Mouse (Mus musculus) left cerebral cortex, postnatal 10 days (tissue): ENCODE results near the gene Tbc1d20. TPM values are rescaled to one million over a fixed set of nuclear protein-coding genes. Genes with fewer than 3 reads are reported as not detected.
A peak's percentile ranks its signal among the peaks of the same experiment; 100 is the strongest.
"Not testable (repeated sequence)": the region's sequence is repeated elsewhere in the genome, so short reads cannot be mapped to it uniquely, and the experiment has no call there.

ENCODE experiments used
- DNase-seq, 2 experiments: peaks; one replicate each; pipeline ENCODE4 v3.0.0; 2021 to 2022; ENCODE audit warnings: low spot score in 2 of 2, mixed read lengths in 1 of 2; ENCODE audit errors: extremely low spot score in 1 of 2
- intact Hi-C: fragments of 180-260 bp; cut with DNase I; formaldehyde crosslinking; loops from one replicate; pipeline ENCODE4 v1.15.1; 2025
- total RNA-seq, 2 experiments: library from RNA; stranded (reverse); gene quantifications; 2 replicates each; pipeline ENCODE4 v1.2.3; 2021

The Tbc1d20 gene
- total RNA-seq, 2 experiments from 2014 or later: 42.8 to 46.9 TPM

DNA sequence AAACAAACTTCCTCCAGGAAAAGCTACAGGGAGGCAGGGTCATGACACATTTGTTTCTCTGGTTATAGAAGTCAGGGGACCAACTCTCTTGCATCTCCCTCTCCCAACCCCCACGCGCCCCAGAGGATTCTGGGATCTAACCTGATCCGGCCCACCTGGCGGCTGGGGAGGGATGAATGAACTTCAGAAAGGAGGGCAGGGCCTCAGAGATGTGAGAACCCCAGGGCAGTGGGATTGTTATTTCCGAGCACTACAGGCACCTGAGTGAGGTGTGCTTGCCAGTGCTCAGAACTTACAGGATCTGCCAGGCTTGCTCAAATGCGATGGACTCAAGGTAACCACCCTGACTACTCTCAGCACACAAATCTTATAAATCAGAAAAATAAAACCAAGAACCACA, 51.8 kb downstream of the Tbc1d20 start:
- no peak for DNase-seq
- intact Hi-C loops: no loop called here

DNA sequence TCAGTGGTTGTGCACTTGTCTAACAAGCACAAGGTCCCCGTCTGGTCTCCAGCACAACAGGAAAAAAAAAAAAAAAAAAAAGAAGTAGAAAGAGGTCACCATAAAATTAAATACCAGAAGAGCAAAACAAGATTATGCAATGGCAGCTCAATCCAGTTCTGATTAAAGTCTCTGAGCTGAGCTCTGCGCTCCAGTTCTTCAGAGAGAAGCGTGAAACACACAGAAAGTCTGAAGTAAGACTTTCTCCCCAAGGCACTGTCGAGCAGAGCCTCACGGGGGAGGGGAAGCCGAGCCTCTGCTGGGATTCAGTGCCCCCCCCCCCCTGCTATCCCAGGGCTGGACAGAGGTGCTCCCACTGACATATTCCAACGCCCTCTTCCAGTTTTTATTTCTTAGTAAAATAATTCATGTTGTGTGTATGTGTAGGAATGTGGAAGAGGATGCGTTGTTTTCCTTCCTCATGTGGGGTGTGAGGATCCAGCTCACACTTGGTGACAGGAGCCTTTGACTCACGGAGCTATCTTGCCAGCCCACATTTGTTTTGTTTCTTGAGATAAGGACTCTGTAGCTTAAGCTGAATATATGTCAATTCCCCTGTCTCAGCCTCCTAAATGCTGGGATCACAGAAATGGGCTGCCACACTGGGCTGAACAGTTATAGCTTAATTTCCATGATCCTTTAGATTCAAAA, 53.3 kb downstream of the Tbc1d20 start:
- DNase-seq: no peak
- intact Hi-C loops: no loop called here

DNA sequence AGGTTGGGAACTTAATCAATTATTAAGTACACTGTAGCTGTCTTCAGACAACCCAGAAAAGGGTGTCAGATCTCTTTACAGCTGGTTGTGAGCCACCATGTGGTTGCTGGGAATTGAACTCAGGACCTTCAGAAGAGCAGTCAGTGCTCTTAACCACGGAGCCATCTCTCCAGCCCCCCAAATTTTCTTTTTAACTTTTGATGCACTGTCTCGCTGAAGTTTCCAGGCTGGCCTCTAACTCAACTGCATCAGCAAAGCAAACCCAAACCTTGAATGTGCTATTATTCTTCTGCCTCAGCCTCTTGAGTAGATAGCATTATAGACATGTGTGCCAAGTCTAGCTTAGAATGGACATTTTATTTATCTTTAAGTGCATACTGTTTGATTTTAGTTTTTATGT, 54.1 kb downstream of the Tbc1d20 start:
- intact Hi-C loops: no loop called here
- no peak for DNase-seq

DNA sequence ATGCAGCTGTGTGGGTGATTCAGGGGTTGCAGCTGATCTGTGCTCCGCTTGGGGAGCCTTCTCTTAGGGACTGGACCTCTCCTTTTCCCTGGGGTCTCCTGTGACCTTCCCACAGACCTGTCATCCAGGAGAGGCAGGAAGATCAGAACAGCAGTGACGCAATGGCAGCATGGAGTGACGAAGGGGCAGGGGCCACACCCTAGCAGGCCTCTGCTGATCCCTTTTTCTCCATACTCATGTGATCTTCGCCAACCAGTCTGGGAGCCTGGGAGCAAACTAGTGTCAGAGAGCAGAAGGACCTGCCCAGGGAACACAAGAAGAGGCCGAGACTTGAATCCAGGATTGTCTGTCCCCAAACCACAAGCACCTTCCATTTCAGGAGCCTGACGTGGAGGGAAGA, 55.6 kb downstream of the Tbc1d20 start:
- no peak for DNase-seq
- intact Hi-C loops: no loop called here

DNA sequence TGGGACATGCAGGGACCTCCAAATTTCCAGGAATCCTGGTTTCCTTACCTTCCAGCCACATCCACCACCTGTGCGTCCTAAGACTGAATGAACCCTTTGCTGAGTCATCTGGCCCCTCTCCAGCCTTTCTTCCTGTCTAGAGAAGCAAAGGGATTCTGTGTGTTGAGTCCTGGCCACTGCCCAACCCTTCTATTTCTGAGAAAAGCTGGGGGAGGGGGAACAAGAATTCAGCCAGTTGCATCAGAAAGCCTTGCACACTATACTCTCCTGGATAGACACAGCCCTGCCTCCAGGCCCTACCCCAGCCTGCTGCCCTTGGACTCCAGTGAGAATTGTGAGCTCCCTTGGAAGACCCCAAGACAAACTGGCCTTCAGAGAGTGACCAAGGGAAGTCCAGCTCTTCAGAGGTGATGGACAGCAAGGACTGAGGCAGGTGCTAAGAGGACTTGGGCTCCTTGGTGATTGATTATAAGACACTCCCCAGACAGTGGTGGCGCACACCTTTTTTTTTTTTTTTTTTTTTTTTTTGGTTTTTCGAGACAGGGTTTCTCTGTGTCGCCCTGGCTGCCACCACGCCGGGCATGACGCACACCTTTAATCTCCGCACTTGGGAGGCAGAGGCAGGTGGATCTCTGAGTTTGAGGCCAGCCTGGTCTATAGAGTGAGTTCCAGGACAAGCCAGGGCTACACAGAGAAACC, 56.4 kb downstream of the Tbc1d20 start:
- peak in 1 of 2 experiments; percentile 79 for DNase-seq
- intact Hi-C loops: no loop called here

DNA sequence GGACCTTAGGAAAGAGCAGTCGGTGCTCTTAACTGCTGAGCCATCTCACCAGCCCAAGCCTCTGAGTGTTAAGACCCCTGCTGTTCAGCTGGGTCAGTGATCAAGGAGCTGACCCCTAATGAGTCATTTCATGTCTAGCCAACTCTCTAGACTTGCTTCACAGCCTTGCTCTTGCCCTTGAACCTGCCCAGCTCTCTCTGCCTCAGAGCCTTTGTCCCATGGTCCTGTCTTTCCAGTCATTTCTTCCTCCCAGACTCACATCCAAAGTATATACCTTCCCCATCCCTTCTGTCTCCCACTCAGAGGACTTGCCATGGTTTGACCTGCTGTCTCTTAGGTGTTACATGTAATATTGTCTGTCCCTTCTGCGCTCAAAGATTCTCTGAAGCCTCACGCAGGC, 63.6 kb downstream of the Tbc1d20 start:
- intact Hi-C loops: no loop called here
- DNase-seq: no peak

DNA sequence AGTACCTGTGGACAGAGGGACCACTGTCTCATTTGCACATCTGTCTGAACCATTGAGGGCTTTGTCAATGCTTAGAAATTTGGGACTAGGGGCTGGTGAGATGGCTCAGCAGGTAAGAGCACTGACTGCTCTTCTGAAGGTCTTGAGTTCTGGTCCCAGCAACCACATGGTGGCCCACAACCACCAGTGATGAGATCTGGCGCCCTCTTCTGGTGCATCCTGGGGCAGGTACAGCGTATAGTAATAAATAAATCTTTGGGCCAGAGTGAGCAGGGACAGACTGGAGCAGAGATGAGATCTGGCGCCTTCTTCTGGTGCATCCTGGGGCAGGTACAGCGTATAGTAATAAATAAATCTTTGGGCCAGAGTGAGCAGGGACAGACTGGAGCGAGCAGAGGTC, 65.3 kb downstream of the Tbc1d20 start:
- DNase-seq, intact Hi-C loops: not testable (repeated sequence)

DNA sequence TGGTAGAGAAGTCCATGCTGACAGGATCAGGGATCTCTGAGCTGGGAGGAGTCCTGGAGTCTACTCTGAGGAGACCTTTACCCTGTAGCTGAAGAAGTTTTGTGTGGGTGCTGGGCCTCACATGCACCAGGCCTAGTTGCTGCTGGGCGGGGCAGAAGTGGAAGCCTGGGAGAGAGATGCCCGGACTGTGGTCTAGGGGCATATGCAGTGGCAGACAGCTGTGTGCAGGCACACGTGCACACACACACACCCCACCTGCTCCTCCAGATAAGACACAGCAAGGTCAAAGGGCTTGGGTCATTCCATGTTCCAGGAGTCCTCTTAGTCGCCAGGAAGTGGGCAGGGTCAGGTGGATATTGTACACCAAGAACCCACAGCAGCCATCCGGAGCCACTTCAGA, 66.0 kb downstream of the Tbc1d20 start:
- no peak for DNase-seq
- intact Hi-C loops: loop anchor here (10.0 kb wide), 1 partner anchor 265 kb away; no protein-coding TSS in a partner anchor

DNA sequence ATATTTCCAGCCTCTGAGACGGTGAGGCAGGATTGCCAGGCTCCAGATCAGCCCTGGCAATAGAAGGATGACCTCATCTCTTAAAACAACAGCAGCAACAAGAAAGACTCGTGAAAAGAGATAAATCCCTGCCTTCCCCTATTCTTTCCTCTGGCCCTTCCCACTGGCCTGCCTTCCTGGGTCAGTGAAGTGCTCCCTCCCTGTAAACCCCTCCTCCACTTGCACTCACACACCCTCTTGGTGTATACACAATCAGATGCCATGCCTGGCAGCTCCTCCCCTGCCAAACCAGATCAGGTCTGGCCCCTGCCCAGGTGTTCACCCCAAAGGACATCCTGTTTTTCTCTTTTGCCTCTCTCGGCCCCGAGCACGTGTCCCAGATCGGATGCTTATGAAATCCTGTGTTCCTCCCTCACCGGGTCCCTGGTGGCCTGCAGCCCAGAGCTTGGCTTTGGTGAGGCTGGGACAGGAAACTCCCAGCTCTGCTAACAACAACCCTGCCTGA, 66.7 kb downstream of the Tbc1d20 start:
- intact Hi-C loops: loop anchor here (10.0 kb wide), 1 partner anchor 266 kb away; no protein-coding TSS in a partner anchor
- peak in 1 of 2 experiments; percentile 81 for DNase-seq

DNA sequence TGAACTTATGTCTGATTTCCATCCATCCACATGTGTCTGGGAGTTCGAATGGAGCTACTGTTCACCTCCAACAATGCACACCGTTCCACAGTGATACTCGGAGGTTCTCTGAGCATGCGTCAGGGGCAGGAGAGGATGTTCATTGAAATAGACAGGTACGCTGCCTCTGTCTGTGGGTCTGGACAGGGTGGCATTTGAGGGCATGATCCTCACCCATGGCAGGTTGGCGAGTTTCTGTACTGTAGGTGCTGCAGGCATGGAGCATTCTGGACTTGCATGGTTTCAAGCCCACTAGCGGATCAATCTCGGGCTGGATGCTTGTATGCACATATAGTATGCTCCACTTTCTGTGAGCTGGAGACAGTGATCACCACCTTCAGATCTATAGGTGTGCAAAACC, 67.6 kb downstream of the Tbc1d20 start:
- intact Hi-C loops: loop anchor here (10.0 kb wide), 1 partner anchor 266 kb away; no protein-coding TSS in a partner anchor
- DNase-seq: no peak

Other genes starting within 250 kb of the Tbc1d20 start
- 1 to 10 TPM; 7.8 to 8.5 TPM for gene Scrt2, start 212.3 kb upstream of the Tbc1d20 start, total RNA-seq
- gene Srxn1, start 188.3 kb upstream of the Tbc1d20 start, total RNA-seq: 10 to 100 TPM; 38.1 to 38.8 TPM
- under 1 TPM; 0.60 to 0.61 TPM for gene Tcf15, start 150.3 kb upstream of the Tbc1d20 start, total RNA-seq
- 100 to 1,000 TPM; 129 to 133 TPM for gene Csnk2a1, start 67.0 kb upstream of the Tbc1d20 start, total RNA-seq
- 100 to 1,000 TPM; 106 to 107 TPM for gene Rbck1, start 38.8 kb downstream of the Tbc1d20 start, total RNA-seq
- gene Trib3, start 50.2 kb downstream of the Tbc1d20 start, total RNA-seq: 1 to 10 TPM in 1 of 2 experiments, under 1 TPM in 1; 0.49 to 1.0 TPM
- gene Nrsn2, start 82.8 kb downstream of the Tbc1d20 start, total RNA-seq: 10 to 100 TPM; 37.5 to 53.4 TPM
- gene Sox12, start 104.2 kb downstream of the Tbc1d20 start, total RNA-seq: 10 to 100 TPM; 35.3 to 38.0 TPM
- 10 to 100 TPM; 10.6 to 10.9 TPM for gene Zcchc3, start 121.2 kb downstream of the Tbc1d20 start, total RNA-seq
- gene 6820408C15Rik, start 121.8 kb downstream of the Tbc1d20 start, total RNA-seq: 1 to 10 TPM; 3.4 to 3.7 TPM
- gene Defb23, start 170.8 kb downstream of the Tbc1d20 start, total RNA-seq: not detected
- not detected for gene Defb20, start 183.2 kb downstream of the Tbc1d20 start, total RNA-seq
- gene Defb22, start 196.3 kb downstream of the Tbc1d20 start, total RNA-seq: not detected
- not detected for gene Defb26, start 217.9 kb downstream of the Tbc1d20 start, total RNA-seq
- not detected for gene Defb28, start 224.4 kb downstream of the Tbc1d20 start, total RNA-seq
- gene Defb29, start 246.3 kb downstream of the Tbc1d20 start, total RNA-seq: not detected